Mouse (Mus musculus): Measurements from ENCODE around the gene Fpr2. TPM values are rescaled to one million over a fixed set of nuclear protein-coding genes. Genes with fewer than 3 reads are reported as not detected.

The Fpr2 gene
- not detected for total RNA-seq (2023)

GRCm38 (mm10) chr17:17887774-17888248, at the start of gene Fpr2, which contains the start of gene Fpr3:
Gene Fpr2 (plus strand): TSS chr17:17887824.
Gene Fpr3 (plus strand): TSS chr17:17887852.

GRCm38 (mm10) chr17:17855064-17855838, 32.4 kb upstream of the Fpr2 start, which contains the start of gene Has1:
Gene Has1 (minus strand): TSS chr17:17855205.

GRCm38 (mm10) chr17:17883840-17884239, 3.8 kb upstream of the Fpr2 start, which contains the start of gene Fpr1:
Gene Fpr1 (minus strand): TSS chr17:17883940.

Other genes with a start within 250 kb of the Fpr2 start
- gene Vmn2r90, start 184.1 kb upstream of the Fpr2 start, total RNA-seq (2023): 0.37 TPM
- 3.8 TPM for gene Spaca6, start 60.7 kb upstream of the Fpr2 start, total RNA-seq (2023)
- gene Has1, start 32.6 kb upstream of the Fpr2 start, total RNA-seq (2023): not detected
- 1.0 TPM for gene Fpr1, start 3.9 kb upstream of the Fpr2 start, total RNA-seq (2023)
- not detected for gene Fpr3, start within 50 bp of the Fpr2 start, total RNA-seq (2023)
- gene Fpr-rs4, start 133.9 kb downstream of the Fpr2 start, total RNA-seq (2023): not detected
- gene Vmn2r124, start 161.6 kb downstream of the Fpr2 start, total RNA-seq (2023): not detected
- not detected for gene Vmn2r91, start 197.2 kb downstream of the Fpr2 start, total RNA-seq (2023)

All from CD8-positive naive resting alpha-beta T cell, adult 57 days (primary cell).